Mouse (Mus musculus): ENCODE measurements around the gene Olfr553.
"Not testable (repeated sequence)": the region's sequence is repeated elsewhere in the genome, so short reads cannot be mapped to it uniquely, and the experiment has no call there.

Gene Olfr553

DNA sequence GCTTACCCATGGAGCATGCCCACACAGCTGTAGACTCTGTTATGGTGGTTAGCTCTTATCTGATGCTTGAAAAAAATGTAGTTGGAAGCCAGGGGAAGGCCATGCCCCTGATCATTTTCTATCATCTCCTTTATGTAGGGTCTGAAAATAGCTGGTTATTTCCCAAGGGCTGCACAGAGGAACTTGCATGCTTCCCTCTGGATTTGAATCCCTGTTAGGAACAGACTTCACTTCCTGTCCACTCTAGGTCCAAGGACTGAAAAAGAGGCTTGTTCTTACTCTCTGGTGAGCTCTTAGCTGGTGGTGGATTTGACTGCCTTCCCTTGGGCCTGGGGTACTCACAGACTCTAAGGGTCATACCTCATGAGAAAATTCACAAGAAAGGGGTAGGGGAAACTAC is at the start of gene Olfr553:
Gene Olfr553 (minus strand): TSS at position 101 of the 400 bp plus-strand sequence.
- DNase-seq (ENCODE audit: low spot score in 2 of 2) = no peak

GRCm38 (mm10) chr7:102665378-102665777 is 47.4 kb upstream of the Olfr553 start:
- DNase-seq (ENCODE audit: low spot score in 2 of 2) = no peak

DNA sequence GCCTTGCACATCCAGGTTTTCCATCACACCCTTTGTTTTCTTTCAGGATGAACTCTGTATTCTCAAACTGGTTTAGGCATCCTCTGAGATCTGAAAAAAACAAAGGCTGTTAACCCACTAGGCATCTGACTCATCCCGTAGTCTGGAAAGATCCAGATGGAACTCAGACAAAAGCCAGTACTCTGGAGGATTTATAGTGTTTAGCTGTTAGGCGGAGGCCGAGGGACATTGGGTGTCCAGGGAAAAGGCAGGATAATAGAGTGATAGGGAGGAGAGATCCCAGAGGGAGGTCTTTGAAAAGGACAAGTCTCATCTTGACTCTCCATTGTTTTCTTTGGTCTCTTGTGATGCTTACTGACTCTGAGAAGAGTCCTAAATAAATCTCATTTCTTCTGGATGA is 46.6 kb upstream of the Olfr553 start, which contains the start of gene Olfr556:
Gene Olfr556 (plus strand): TSS at position 301 of the 400 bp plus-strand sequence.
- no peak for DNase-seq (ENCODE audit: low spot score in 2 of 2)

- DNase-seq (ENCODE audit: low spot score in 2 of 2) = no peak
Observed at GRCm38 (mm10) chr7:102658523-102658922, 40.5 kb upstream of the Olfr553 start, which contains the start of gene Olfr555. Gene Olfr555, plus strand, starts transcription at chr7:102658823.

DNA sequence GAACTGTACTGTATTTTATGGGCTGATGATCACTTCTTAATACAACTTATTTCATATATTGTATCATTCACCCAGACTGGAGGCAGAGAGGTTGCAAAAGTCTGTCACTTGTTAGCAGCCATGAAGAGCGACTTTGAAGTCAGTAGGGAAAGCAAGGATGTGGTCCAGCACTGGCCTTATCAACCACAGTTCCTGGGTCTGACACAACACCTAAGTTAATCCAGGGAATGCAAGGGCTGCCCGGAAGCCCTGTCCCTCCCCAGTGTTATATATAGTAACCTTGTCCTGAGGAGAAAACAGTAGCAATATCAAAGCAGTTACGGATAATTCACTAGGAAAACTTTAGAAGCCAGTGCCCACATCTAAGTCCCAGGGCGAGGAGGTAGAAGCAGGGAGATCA is 26.9 kb upstream of the Olfr553 start:
- not testable (repeated sequence) for DNase-seq (ENCODE audit: low spot score in 2 of 2)

DNA sequence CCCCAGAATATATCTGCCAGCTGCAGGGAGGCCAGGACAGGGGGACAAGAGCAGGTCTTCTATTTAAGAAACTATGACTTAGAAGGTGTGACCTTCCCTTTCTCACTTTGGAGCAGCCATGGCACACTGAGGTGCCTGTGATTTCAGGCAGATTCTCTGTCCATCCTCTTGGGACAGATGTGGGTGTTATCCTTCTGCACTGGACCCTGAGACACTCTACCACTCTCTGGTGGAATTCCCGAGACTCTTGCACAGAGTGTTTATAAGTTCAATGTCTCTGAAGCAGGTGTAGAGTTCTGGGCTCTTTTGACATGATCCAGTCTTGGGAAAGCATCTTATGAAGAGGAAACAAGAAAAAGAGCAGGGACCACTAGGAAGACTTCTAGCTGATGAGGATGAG is 20.1 kb upstream of the Olfr553 start, which contains the start of gene Olfr554:
Gene Olfr554 (plus strand): TSS at position 301 of the 400 bp plus-strand sequence.
- no peak for DNase-seq (ENCODE audit: low spot score in 2 of 2)

DNA sequence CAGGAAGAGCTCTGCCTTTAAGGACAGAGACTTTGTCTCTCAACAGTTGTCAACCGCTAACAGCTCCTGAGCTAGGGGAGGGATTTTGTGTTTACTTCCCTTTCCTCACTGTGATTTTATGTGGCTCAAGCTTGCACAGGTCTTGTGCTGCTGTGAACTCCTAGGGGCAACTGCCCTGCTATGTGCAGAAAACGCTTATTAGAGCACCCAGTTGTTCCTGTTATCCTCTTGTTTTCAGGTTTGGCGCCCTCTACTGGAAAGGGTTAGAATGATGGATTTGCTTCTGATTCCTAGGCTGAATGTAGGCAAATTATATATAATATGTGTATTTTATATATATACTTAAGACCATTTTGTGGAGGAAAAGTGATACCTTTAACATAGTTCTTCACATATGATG is 18.6 kb upstream of the Olfr553 start:
- no peak for DNase-seq (ENCODE audit: low spot score in 2 of 2)

DNA sequence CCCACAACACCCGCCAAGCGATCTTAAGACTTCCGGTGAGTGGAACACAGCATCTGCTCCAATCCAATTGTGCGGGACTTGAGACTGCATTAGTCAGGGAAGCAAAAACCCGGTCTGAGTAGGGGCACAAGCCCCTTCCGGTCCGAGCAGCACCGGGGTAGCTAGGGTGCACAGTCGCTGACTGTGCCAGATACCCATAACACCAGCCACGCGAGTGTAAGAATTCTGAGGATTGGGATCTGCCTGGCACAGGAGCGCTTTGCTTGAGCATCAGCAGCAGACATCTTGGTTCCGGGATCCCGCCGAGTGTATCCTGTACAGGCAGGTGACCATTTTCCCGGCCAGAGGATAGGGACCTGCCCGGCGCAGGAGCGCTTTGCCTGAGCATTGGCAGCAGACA is 2.4 kb upstream of the Olfr553 start:
- DNase-seq (ENCODE audit: low spot score in 2 of 2) = not testable (repeated sequence)

DNA sequence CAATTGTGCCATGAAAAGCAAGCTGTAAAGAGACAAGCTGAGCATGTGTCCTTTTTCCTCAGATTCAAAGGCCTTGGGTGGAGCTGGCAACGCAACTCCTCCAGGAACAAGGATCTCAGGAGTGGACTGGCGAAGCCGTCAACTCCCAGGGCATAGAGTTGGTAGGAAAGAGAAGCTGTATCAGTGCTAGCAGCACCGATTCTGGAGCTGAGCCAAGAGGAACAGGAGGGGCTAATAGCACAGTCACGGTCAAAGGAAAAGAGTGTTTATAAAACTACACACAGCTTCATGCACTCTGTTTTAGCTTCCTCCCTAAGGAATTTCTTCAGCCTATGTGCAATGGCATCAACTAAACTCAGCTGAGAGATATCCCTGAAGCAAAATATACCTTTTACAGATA is 1.6 kb upstream of the Olfr553 start:
- no peak for DNase-seq (ENCODE audit: low spot score in 2 of 2)

DNA sequence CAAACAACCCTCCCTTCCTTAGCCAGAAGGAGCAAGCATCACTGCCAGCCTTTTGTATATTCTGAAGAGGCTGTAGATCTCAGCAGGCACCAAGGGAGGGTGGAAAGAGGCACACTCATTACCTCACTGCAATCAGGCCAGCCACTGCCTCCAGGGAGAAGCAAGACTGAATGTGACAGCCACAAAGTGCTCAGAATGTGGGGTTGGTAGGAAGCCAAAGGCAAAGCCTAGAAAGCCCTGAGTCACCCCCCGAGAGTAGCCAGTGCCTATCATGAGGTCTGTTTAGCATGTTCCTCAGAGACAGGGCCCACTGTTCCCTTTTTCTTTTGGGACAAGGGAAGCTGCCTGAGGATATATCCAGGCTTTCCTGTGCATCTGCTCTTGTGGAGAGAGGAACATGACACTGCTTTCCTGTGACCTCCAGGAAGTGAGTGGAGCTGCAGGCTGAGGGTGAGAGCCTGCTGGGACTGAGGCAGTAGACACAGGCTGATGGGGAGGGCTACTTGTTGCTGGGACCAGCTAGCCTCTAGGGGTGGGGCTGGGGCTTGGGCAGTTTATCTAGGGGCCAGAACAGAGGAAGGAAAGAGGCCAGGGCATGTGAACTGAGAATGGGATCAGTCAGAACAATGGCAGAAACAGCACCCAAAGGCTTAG is 20.5 kb downstream of the Olfr553 start, which contains the start of gene Olfr552:
Gene Olfr552 (plus strand): TSS at position 393 of the 654 bp plus-strand sequence.
- DNase-seq (ENCODE audit: low spot score in 2 of 2) = no peak

GRCm38 (mm10) chr7:102591786-102592185 is 26.2 kb downstream of the Olfr553 start, which contains the start of gene Olfr551:
Gene Olfr551, minus strand, starts transcription at chr7:102591886.
- DNase-seq (ENCODE audit: low spot score in 2 of 2) = no peak

DNA sequence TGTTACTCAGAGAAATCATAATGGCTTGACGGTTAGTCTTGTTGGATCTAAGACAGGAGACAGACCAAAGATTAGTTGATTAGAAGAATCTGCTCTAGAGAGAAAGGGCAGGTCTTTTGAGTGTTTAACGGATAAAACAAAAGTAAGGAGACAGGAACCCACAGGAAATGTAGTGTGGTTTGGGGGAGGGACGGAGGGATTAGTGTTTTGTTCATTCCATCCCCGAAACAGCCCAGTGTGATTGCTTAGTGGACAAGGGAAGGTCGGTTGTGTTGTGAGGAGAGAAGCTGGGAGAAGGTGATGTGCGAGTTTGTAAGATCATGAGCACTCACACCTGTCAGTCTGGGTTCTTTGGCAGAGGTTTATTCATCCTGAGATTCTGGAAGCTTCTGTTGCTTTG is 42.0 kb downstream of the Olfr553 start:
- no peak for DNase-seq (ENCODE audit: low spot score in 2 of 2)

DNA sequence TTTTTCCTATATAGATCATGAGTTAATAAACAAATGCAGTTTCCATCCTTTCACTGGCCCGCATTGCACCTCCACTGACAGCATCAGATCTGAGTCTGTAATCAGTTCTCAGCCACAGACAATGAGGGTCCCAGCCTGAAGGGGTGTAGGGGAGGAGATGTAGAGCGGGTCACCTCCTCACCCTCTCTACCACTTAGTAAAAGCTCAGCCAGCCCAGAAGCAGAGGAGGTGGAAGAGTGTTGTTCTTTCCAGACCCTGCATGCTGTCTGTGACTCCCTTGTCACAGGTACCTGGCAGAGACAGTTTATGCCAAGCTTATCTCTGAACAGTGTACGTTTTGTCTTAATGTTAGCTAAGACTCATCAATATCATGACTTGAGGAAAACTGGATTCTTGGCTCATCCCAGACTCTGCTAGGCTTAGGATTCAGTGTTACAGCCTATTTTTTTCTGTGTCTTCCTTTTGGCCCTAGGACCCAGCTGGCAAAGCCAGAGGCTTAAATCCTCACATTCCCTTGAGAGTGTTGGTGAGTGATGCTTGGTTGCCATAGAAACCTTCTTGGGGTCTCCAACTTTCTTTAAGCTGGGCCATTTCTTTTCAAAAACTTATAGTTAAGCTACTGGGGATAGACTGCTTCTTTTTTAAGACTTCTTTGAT is 44.7 kb downstream of the Olfr553 start:
- no peak for DNase-seq (ENCODE audit: low spot score in 2 of 2)

DNA sequence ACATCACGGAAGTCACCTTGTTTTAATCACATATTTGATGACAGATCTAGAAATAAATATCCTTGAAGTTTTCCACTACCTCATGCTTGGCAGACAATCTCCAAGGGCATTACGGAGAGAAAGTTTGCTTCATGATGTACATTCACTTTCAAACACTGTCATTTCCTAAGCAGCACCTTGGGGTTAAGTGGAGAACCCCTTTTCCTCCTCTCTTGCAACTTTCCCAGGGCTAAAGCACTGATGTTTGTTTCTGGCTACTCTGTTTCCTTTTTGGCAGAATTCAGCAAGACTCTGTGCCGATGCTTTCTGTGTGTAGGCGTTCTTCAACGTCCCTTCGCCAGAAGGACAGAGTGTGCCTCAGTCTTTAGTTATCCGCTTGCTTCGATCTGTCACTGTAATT is 46.9 kb downstream of the Olfr553 start, which contains the start of gene Olfr550:
Gene Olfr550 (plus strand): TSS at position 301 of the 400 bp plus-strand sequence.
- DNase-seq (ENCODE audit: low spot score in 2 of 2) = peak in 1 of 2 experiments; percentile 7

GRCm38 (mm10) chr7:102566219-102566618 is 51.8 kb downstream of the Olfr553 start:
- DNase-seq (ENCODE audit: low spot score in 2 of 2) = no peak

GRCm38 (mm10) chr7:102564999-102565997 is 52.7 kb downstream of the Olfr553 start, which contains the start of gene Trim21:
Gene Trim21, minus strand, starts transcription at chr7:102565486.
- DNase-seq (ENCODE audit: low spot score in 2 of 2) = peak; percentile 14 to 23

Data from right cerebral cortex, postnatal 36 days (tissue).